Mouse (Mus musculus): ENCODE results near the gene Spsb1. TPM values are rescaled to one million over a fixed set of nuclear protein-coding genes. Genes with fewer than 3 reads are reported as not detected.
A peak's percentile ranks its signal among the peaks of the same experiment; 100 is the strongest.

The Spsb1 gene
- polyA plus RNA-seq, 2 experiments, result 0.23 to 0.46 TPM

DNA sequence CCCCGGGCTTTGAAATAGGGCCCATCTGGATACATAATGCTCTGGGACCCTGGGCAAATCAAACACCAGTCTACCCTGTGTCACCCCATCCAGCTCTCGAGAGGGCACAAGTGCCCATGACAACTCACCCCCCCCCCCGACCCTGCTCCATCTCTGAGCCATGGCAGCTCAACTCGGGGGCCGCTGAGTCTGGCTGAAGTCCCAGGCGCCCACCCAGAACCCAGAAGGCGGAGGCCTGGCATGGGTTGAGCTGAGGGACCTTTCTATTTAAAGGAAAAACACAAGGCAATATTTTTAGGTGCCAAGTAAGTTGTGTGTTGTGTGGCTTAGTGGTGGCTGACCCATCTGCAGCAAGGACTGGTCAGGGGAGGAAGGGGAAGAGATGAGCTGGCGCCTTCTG is 9.4 kb upstream of the Spsb1 start:
- H3K27me3 ChIP-seq (ENCODE audit: control insufficient read depth, insufficient read depth, low read length), result no peaks in the 10 kb centered on the region
- no peak overlapping the region for H3K4me2 ChIP-seq (ENCODE audit: low read depth)
- ATAC-seq (ENCODE audit: insufficient read depth) (no peak), DNase-seq (ENCODE audit: low read depth in 3 of 3, low spot score in 3 of 3) (no peak)
- no peak overlapping the region for H3K4me3 ChIP-seq (ENCODE audit: insufficient read depth in 1 of 2, low read depth in 2 of 2, low read length in 2 of 2)
- no peak for TF ChIP-seq CTCF (IDR thresholded peaks at IDR 0.05; ENCODE audit: low read depth)
- no peak for TF ChIP-seq EP300 (IDR thresholded peaks at IDR 0.05; ENCODE audit: low read depth)
- no peaks in the 10 kb centered on the region for H3K36me3 ChIP-seq (replicated peaks; ENCODE audit: control insufficient read depth, insufficient read depth, low read depth)
- WGBS (ENCODE audit: insufficient replicate concordance), result 62% methylated on average over 8 of the region's 8 CpGs
- H3K27ac ChIP-seq, result no peak overlapping the region
- H3K9me3 ChIP-seq (ENCODE audit: control insufficient read depth, low read length), result no peaks in the 10 kb centered on the region
- no peaks in the 10 kb centered on the region for H3K4me1 ChIP-seq (replicated peaks; ENCODE audit: control insufficient read depth in 2 of 2, insufficient read depth in 2 of 2, low read length in 1 of 2)
- H3K9ac ChIP-seq (replicated peaks), result no peak overlapping the region

DNA sequence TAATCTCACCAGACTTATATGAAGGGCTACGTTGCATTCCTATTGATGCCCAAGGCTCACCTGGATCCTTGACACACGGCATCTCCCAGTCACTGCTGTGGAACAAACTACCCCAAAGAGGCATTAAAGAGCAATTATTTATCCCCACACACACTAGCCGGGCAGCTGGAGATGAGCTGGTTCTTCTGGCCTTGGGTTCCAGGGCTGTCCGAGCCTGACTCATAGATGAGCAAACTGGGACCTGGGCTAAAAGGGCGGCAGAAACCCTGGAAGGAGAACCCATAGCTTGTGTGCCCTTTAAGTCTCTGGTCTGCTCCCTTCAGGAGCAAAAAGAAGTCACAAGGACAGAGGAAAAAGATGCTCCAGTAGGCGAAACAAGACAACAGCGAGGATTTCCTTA is 5.5 kb upstream of the Spsb1 start:
- Histone ChIP-seq H3K4me1 (replicated peaks; ENCODE audit: control insufficient read depth in 2 of 2, insufficient read depth in 2 of 2, low read length in 1 of 2) (peaks cover 0 to under 1% of the 10 kb centered on the region in 2 experiments; a peak in 1 of 4 replicates), H3K27me3 (ENCODE audit: control insufficient read depth, insufficient read depth, low read length) (peaks cover 21% of the 10 kb centered on the region), H3K36me3 (replicated peaks; ENCODE audit: control insufficient read depth, insufficient read depth, low read depth) (no peaks in the 10 kb centered on the region), H3K27ac (no peak overlapping the region), H3K4me3 (ENCODE audit: insufficient read depth in 1 of 2, low read depth in 2 of 2, low read length in 2 of 2) (no peak overlapping the region), H3K9ac (replicated peaks) (no peak overlapping the region), H3K9me3 (ENCODE audit: control insufficient read depth, low read length) (no peaks in the 10 kb centered on the region), H3K4me2 (ENCODE audit: low read depth) (no peak overlapping the region)
- no peak for TF ChIP-seq EP300 (IDR thresholded peaks at IDR 0.05; ENCODE audit: low read depth)
- TF ChIP-seq CTCF (IDR thresholded peaks at IDR 0.05; ENCODE audit: low read depth), result no peak
- ATAC-seq (ENCODE audit: insufficient read depth), result no peak
- WGBS (ENCODE audit: insufficient replicate concordance), result 67% methylated on average over 7 of the region's 7 CpGs
- no peak for DNase-seq (ENCODE audit: low read depth in 3 of 3, low spot score in 3 of 3)

DNA sequence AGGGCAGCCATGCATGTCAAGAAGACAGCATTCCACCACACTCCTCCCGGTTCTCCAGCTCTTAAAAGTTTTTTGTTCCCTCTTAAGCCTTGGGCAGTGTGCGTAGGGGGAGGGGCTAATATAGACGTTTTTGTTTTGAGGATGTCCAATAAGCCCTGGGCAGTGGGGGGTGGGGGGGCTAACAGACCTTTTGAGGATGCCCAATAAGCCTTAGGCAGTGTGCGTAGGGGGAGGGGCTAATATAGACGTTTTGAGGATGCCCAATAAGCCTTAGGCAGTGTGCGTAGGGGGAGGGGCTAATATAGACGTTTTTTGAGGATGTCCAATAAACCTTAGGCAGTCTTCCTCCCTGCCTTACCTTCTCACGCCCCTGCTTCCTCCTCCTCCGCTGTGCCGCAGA is 5.0 kb upstream of the Spsb1 start:
- Histone ChIP-seq H3K4me2 (ENCODE audit: low read depth) (no peak overlapping the region), H3K4me3 (ENCODE audit: insufficient read depth in 1 of 2, low read depth in 2 of 2, low read length in 2 of 2) (no peak overlapping the region), H3K9ac (replicated peaks) (no peak overlapping the region), H3K36me3 (replicated peaks; ENCODE audit: control insufficient read depth, insufficient read depth, low read depth) (no peaks in the 10 kb centered on the region), H3K27ac (no peak overlapping the region), H3K27me3 (ENCODE audit: control insufficient read depth, insufficient read depth, low read length) (peaks cover 24% of the 10 kb centered on the region), H3K4me1 (replicated peaks; ENCODE audit: control insufficient read depth in 2 of 2, insufficient read depth in 2 of 2, low read length in 1 of 2) (peaks cover 0 to 4% of the 10 kb centered on the region in 2 experiments; a peak in 1 of 4 replicates), H3K9me3 (ENCODE audit: control insufficient read depth, low read length) (no peaks in the 10 kb centered on the region)
- DNase-seq (ENCODE audit: low read depth in 3 of 3, low spot score in 3 of 3), result no peak
- TF ChIP-seq CTCF (IDR thresholded peaks at IDR 0.05; ENCODE audit: low read depth) (no peak), EP300 (IDR thresholded peaks at IDR 0.05; ENCODE audit: low read depth) (no peak)
- 43% methylated on average over 10 of the region's 10 CpGs for WGBS (ENCODE audit: insufficient replicate concordance)
- ATAC-seq (ENCODE audit: insufficient read depth), result no peak

DNA sequence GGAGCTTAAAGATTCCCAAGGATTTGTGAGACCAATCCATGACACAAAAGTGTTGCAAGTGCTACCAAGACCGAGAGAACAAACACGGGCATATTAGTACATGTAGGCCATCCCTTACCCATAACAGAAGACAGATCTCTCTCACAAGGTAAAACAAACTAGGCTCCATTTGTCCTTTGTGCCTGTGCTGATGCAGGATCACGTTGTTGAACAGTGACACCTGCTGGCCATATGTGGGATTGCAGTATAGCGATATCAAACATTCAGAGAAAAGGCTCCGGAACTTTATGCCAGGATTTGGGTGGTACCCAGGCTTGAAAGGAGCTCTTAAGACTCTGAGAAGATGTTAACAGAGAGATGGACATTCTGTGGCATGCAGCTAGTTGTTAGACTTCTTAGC is 3.7 kb upstream of the Spsb1 start:
- peaks cover 2 to 4% of the 10 kb centered on the region in 2 experiments; a peak in 2 of 4 replicates for H3K4me1 ChIP-seq (replicated peaks; ENCODE audit: control insufficient read depth in 2 of 2, insufficient read depth in 2 of 2, low read length in 1 of 2)
- peak; percentile 32 to 49 (median 43) for DNase-seq (ENCODE audit: low read depth in 3 of 3, low spot score in 3 of 3)
- TF ChIP-seq EP300 (IDR thresholded peaks at IDR 0.05; ENCODE audit: low read depth) (no peak), CTCF (IDR thresholded peaks at IDR 0.05; ENCODE audit: low read depth) (peak; percentile 92)
- H3K4me3 ChIP-seq (ENCODE audit: insufficient read depth in 1 of 2, low read depth in 2 of 2, low read length in 2 of 2), result no peak overlapping the region
- no peak overlapping the region for H3K27ac ChIP-seq
- H3K36me3 ChIP-seq (replicated peaks; ENCODE audit: control insufficient read depth, insufficient read depth, low read depth), result no peaks in the 10 kb centered on the region
- no peak for ATAC-seq (ENCODE audit: insufficient read depth)
- H3K9me3 ChIP-seq (ENCODE audit: control insufficient read depth, low read length), result no peaks in the 10 kb centered on the region
- H3K9ac ChIP-seq (replicated peaks), result no peak overlapping the region
- H3K27me3 ChIP-seq (ENCODE audit: control insufficient read depth, insufficient read depth, low read length), result peaks cover 36% of the 10 kb centered on the region
- H3K4me2 ChIP-seq (ENCODE audit: low read depth), result no peak overlapping the region
- 4% methylated on average over 5 of the region's 5 CpGs for WGBS (ENCODE audit: insufficient replicate concordance)

DNA sequence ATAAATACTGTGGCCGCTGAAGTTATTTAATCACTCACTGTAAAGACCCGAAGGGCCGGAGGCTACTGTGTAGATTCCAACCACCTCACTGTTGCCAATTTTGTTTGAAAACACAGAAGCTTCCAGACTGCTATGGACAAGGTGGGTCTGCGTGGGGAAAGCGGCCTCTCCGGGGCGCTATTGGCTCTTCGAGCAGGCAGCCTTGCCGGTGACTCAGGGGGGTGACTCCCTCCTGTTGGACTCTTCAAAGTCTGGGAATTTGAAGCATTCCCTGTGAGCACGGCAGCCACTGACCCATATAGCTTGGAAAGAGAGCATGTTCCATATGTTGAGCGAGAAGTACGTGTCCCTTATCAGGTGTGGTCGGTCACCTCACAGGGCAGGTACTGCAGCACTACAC is 1.2 kb upstream of the Spsb1 start:
- H3K9ac ChIP-seq (replicated peaks), result no peak overlapping the region
- H3K27ac ChIP-seq, result no peak overlapping the region
- peaks cover 2 to 4% of the 10 kb centered on the region in 2 experiments; a peak in 2 of 4 replicates for H3K4me1 ChIP-seq (replicated peaks; ENCODE audit: control insufficient read depth in 2 of 2, insufficient read depth in 2 of 2, low read length in 1 of 2)
- no peak overlapping the region for H3K4me3 ChIP-seq (ENCODE audit: insufficient read depth in 1 of 2, low read depth in 2 of 2, low read length in 2 of 2)
- H3K27me3 ChIP-seq (ENCODE audit: control insufficient read depth, insufficient read depth, low read length), result peaks cover 56% of the 10 kb centered on the region
- no peak for DNase-seq (ENCODE audit: low read depth in 3 of 3, low spot score in 3 of 3)
- no peaks in the 10 kb centered on the region for H3K36me3 ChIP-seq (replicated peaks; ENCODE audit: control insufficient read depth, insufficient read depth, low read depth)
- TF ChIP-seq CTCF (IDR thresholded peaks at IDR 0.05; ENCODE audit: low read depth) (no peak), EP300 (IDR thresholded peaks at IDR 0.05; ENCODE audit: low read depth) (no peak)
- no peak for ATAC-seq (ENCODE audit: insufficient read depth)
- no peaks in the 10 kb centered on the region for H3K9me3 ChIP-seq (ENCODE audit: control insufficient read depth, low read length)
- 49% methylated on average over 13 of the region's 13 CpGs for WGBS (ENCODE audit: insufficient replicate concordance)
- H3K4me2 ChIP-seq (ENCODE audit: low read depth), result no peak overlapping the region

All from liver, embryonic 14.5 days (tissue).